ENCODE assay signal across 10 mouse cellular contexts in the genomic region with DNA sequence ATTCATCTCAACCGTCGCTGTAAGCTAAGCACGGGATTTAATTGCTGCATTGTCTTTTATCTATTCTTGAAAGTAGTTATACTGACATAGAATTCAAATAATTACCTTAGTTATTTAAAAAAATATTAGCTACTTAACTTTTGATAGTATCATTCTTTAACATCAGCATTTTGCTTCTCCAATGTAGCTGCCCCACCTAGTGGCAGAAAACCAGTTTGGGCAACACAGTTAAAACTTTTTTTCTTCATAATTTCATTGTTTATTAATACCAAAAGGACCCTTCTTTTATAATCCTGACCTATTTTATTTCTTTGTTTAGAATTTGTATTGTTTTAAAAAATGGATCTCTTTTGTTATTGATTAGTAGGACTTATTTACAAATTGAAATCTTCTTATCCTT. TPM values are rescaled to one million over a fixed set of nuclear protein-coding genes. Genes with fewer than 3 reads are reported as not detected.
DNase-seq lines count a peak whose midpoint lies in the region; ATAC-seq and TF ChIP-seq lines count a peak whose summit lies in the region.
"Had no signal": no experiment of that assay in that cellular context is flagged by ENCODE, and none has a peak within 500 bp of the region (broad histone marks: within the 10 kb centered on the region; RNA-seq: fewer than 3 reads in every experiment).

No protein-coding gene starts in this region.

- ATAC-seq in monocyte, adult 5-6 weeks (replicated peaks; ENCODE audit: insufficient number of reproducible peaks, low FRiP score, low TSS enrichment, poor library complexity, severe bottlenecking) = no peak

- H3K36me3 ChIP-seq in CH12.LX (replicated peaks in 1 of 2; ENCODE audit: control insufficient read depth in 1 of 2, insufficient read depth in 1 of 2, low read length in 1 of 2) = peaks cover 0 to 52% of the 10 kb centered on the region in 2 experiments

- peaks cover 0 to 2% of the 10 kb centered on the region in 2 experiments; a peak in 1 of 4 replicates for H3K4me1 ChIP-seq in CH12.LX (ENCODE audit: control insufficient read depth in 1 of 2, insufficient read depth in 2 of 2)
- H3K4me1 ChIP-seq: hindbrain, embryonic 15.5 days; limb, embryonic 12.5 days had no signal

- intact Hi-C loops in left cerebral cortex, postnatal 4 days (cut with DNase I) = no loop called here

- TF ChIP-seq CTCF in CH12.LX (conservative IDR thresholded peaks at IDR 0.05 in 1 of 2, IDR thresholded peaks at IDR 0.05 in 1 of 2; ENCODE audit: low read depth in 2 of 2, low read length in 2 of 2) = peak in 1 of 2 experiments; percentile 71; a peak in 2 of 4 replicates

- no peaks in the 10 kb centered on the region for H3K27me3 ChIP-seq in CH12.LX (replicated peaks)
- H3K27me3 ChIP-seq: hindbrain, embryonic 15.5 days; limb, embryonic 12.5 days had no signal

- no peaks in the 10 kb centered on the region for H3K9me3 ChIP-seq in CH12.LX (replicated peaks; ENCODE audit: low read length)
- H3K9me3 ChIP-seq: hindbrain, embryonic 15.5 days; limb, embryonic 12.5 days had no signal

- no peaks in the 10 kb centered on the region for H3K79me2 ChIP-seq in CH12.LX (replicated peaks; ENCODE audit: control insufficient read depth, extremely low read depth, insufficient read depth, poor library complexity, severe bottlenecking)

- no peak overlapping the region for H3K27ac ChIP-seq in CH12.LX (ENCODE audit: insufficient read depth, low read depth)
- H3K27ac ChIP-seq: hindbrain, embryonic 15.5 days; limb, embryonic 12.5 days had no signal

- H3K4me3 ChIP-seq in CH12.LX (replicated peaks in 1 of 3; ENCODE audit: low read depth in 2 of 3, low read length in 2 of 3, poor library complexity in 1 of 3) = no peak overlapping the region
- H3K4me3 ChIP-seq: hindbrain, embryonic 15.5 days; limb, embryonic 12.5 days had no signal

- TF ChIP-seq RAD21 in CH12.LX (IDR thresholded peaks at IDR 0.05; ENCODE audit: low read depth, low read length) = peak; percentile 69

- dilution Hi-C loops in CH12.LX (cut with MboI; ENCODE audit: extremely low pct_ligation_motif_present, extremely low pct_unique_long_range_greater_than_20kb, low sequenced_read_pairs) = no loop called here

- TF ChIP-seq POLR2A in CH12.LX (IDR thresholded peaks at IDR 0.05; ENCODE audit: low read depth, low read length) = no peak

- peak; percentile 32 for DNase-seq in gastrocnemius, adult 18-20 months (ENCODE audit: low spot score)
- DNase-seq in gastrocnemius, postnatal 4 days (ENCODE audit: low spot score in 2 of 2) = no peak
- peak; percentile 10 for DNase-seq in left cerebral cortex, postnatal 4 days
- no peak for DNase-seq in left cerebral cortex, adult 11 months (ENCODE audit: low spot score)
- no peak for DNase-seq in CH12.LX (ENCODE audit: extremely low read depth)
- DNase-seq in lung, postnatal 14 days = peak; percentile 42
- DNase-seq in cerebellum, adult 8-10 months = no peak

- in situ Hi-C loops in CH12.LX (cut with MboI; ENCODE audit: low pct_ligation_motif_present, low pct_unique_long_range_greater_than_20kb, low sequenced_read_pairs) = no loop called here

- no peak for TF ChIP-seq EP300 in CH12.LX (IDR thresholded peaks at IDR 0.05; ENCODE audit: low read length)

- no peak overlapping the region for H3K4me2 ChIP-seq in CH12.LX (ENCODE audit: insufficient read depth, low read depth, poor library complexity, severe bottlenecking)
- H3K4me2 ChIP-seq: hindbrain, embryonic 15.5 days; limb, embryonic 12.5 days had no signal

- no peak overlapping the region for H3K9ac ChIP-seq in CH12.LX (ENCODE audit: insufficient read depth, low read depth)
- H3K9ac ChIP-seq: hindbrain, embryonic 15.5 days; limb, embryonic 12.5 days had no signal

TF ChIP-seq in CH12.LX, 34 proteins besides CTCF, POLR2A, EP300 and RAD21:
- TF ChIP-seq E2F4 (IDR thresholded peaks at IDR 0.05; ENCODE audit: insufficient replicate concordance, low read depth, low read length) (no peak), NRF1 (IDR thresholded peaks at IDR 0.05; ENCODE audit: low read depth, low read length) (no peak), JUND (conservative IDR thresholded peaks at IDR 0.05; ENCODE audit: low read depth, low read length) (no peak), MAFK (IDR thresholded peaks at IDR 0.05; ENCODE audit: insufficient replicate concordance, low read length) (peak; percentile 70), TCF12 (IDR thresholded peaks at IDR 0.05; ENCODE audit: low read depth, low read length) (no peak), ZNF384 (IDR thresholded peaks at IDR 0.05; ENCODE audit: low read depth, low read length) (peak; percentile 63), BHLHE40 (IDR thresholded peaks at IDR 0.05; ENCODE audit: low read depth, low read length) (no peak), GABPA (IDR thresholded peaks at IDR 0.05; ENCODE audit: insufficient replicate concordance, low read depth, low read length) (no peak), TBP (conservative IDR thresholded peaks at IDR 0.05; ENCODE audit: low read depth, low read length) (no peak), SIN3A (IDR thresholded peaks at IDR 0.05; ENCODE audit: low read length) (no peak), USF2 (conservative IDR thresholded peaks at IDR 0.05; ENCODE audit: low read depth, low read length) (no peak), CHD2 (IDR thresholded peaks at IDR 0.05; ENCODE audit: low read length) (no peak), ZKSCAN1 (IDR thresholded peaks at IDR 0.05; ENCODE audit: borderline replicate concordance, low read depth, low read length) (no peak), USF1 (IDR thresholded peaks at IDR 0.05; ENCODE audit: low read depth, low read length) (no peak), MXI1 (IDR thresholded peaks at IDR 0.05; ENCODE audit: low read depth, low read length) (no peak), ZMIZ1 (IDR thresholded peaks at IDR 0.05; ENCODE audit: low read depth, low read length) (no peak), JUN (IDR thresholded peaks at IDR 0.05; ENCODE audit: insufficient read depth, low read depth, low read length) (no peak), SMC3 (IDR thresholded peaks at IDR 0.05; ENCODE audit: low read depth, low read length) (peak; percentile 60)

RNA-seq across cellular contexts. Expression of gene Rmnd5a, which starts 17.3 kb away (rescaled TPM):
- total RNA-seq in gastrocnemius, adult 18-20 months (2021) = 100 to 1,000 TPM; 128 to 132 TPM
- total RNA-seq in gastrocnemius, postnatal 4 days (2021) = 10 to 100 TPM; 54.7 to 60.8 TPM
- total RNA-seq in left cerebral cortex, postnatal 4 days (2021) = 10 to 100 TPM; 53.5 to 54.3 TPM
- total RNA-seq in CH12.LX (2012; rRNA removed) (19.1 and 23.4 TPM in 2 replicates), CH12.LX (2014; rRNA removed) (40.6 and 47.2 TPM in 2 replicates)
- polyA plus RNA-seq in CH12.LX (2012; ENCODE audit: insufficient read length, low read depth) = 22.7 and 23.5 TPM in 2 replicates
- 50.1 to 58.5 TPM (median 56.7 TPM) in 3 replicates for total RNA-seq in monocyte, adult 5-6 weeks (2017)

RNA-seq across cellular contexts. Expression of gene Cd8a, which starts 49.9 kb away (rescaled TPM):
- not detected for total RNA-seq in gastrocnemius, adult 18-20 months (2021)
- total RNA-seq in gastrocnemius, postnatal 4 days (2021) = 1 to 10 TPM in 1 of 2 experiments, under 1 TPM in 1; 0.13 to 1.0 TPM
- not detected for total RNA-seq in left cerebral cortex, postnatal 4 days (2021)
- total RNA-seq in CH12.LX (2012; rRNA removed) = 0.13 TPM in 1 of 2 replicates, not detected in the other
- 0.12 TPM in 1 of 2 replicates, not detected in the other for total RNA-seq in CH12.LX (2014; rRNA removed)
- 0.22 and 0.49 TPM in 2 replicates for polyA plus RNA-seq in CH12.LX (2012; ENCODE audit: insufficient read length, low read depth)
- 2.0 to 4.0 TPM in 2 of 3 replicates, not detected in the other for total RNA-seq in monocyte, adult 5-6 weeks (2017)
- polyA plus RNA-seq: hindbrain, embryonic 15.5 days had no signal

Comparison
In these comparisons a context has a peak if more than half of its experiments do, and no peak if none do; other contexts are left out.
1. DNase-seq: peak in gastrocnemius, adult 18-20 months (single experiment), left cerebral cortex, postnatal 4 days (single experiment) and lung, postnatal 14 days (single experiment); none in gastrocnemius, postnatal 4 days (0 of 2), left cerebral cortex, adult 11 months (single experiment), CH12.LX (single experiment) and cerebellum, adult 8-10 months (single experiment).